Mouse (Mus musculus) kidney, adult 2 months (tissue): Measurements from ENCODE around the gene Vsig10l.

Experiments
- CTCF ChIP-seq: fragments of 200-500 bp; conservative IDR thresholded peaks from 2 replicates; pipeline ENCODE4 v1.5.1; 2011; ENCODE audit warnings: low read depth, mild to moderate bottlenecking, control low read depth, low read length, moderate library complexity, mixed read lengths; ENCODE audit not compliant: insufficient read depth, insufficient read length
- POLR2A ChIP-seq: fragments of 200-500 bp; IDR thresholded peaks from one replicate; pipeline ENCODE4 v1.6.1; 2011; ENCODE audit warnings: low read depth, low read length, control low read depth

- TF ChIP-seq CTCF (no peak), POLR2A (no peak)
Measured at GRCm38 (mm10) chr7:43448246-43448645, 14.7 kb upstream of the Vsig10l start.
